Mouse (Mus musculus) midbrain, embryonic 10.5 days (tissue): ENCODE measurements around the gene Prkca. TPM values are rescaled to one million over a fixed set of nuclear protein-coding genes. Genes with fewer than 3 reads are reported as not detected.

Experiments used
- DNase-seq: peaks from one replicate; pipeline ENCODE4 v3.0.0-alpha.2; 2017; ENCODE audit warnings: low spot score
- H3K27ac ChIP-seq: fragments of 300-500 bp; sonication (generic); replicated peaks from 2 replicates; pipeline ENCODE4 v1.5.1; 2016; ENCODE audit warnings: mild to moderate bottlenecking
- H3K27me3 ChIP-seq: fragments of 300-500 bp; sonication (generic); 2 replicates; pipeline ENCODE4 v1.6.1; 2016; ENCODE audit warnings: low read depth, mild to moderate bottlenecking; ENCODE audit not compliant: poor library complexity, severe bottlenecking
- H3K36me3 ChIP-seq: fragments of 300-500 bp; sonication (generic); 2 replicates; pipeline ENCODE4 v1.6.1; 2016; ENCODE audit warnings: mild to moderate bottlenecking, moderate library complexity
- H3K4me1 ChIP-seq: fragments of 300-500 bp; sonication (generic); 2 replicates; pipeline ENCODE4 v1.6.1; 2016
- H3K4me3 ChIP-seq: fragments of 300-500 bp; sonication (generic); 2 replicates; pipeline ENCODE4 v1.5.1; 2016; ENCODE audit warnings: mild to moderate bottlenecking, moderate library complexity
- H3K9me3 ChIP-seq: fragments of 300-500 bp; sonication (generic); replicated peaks from 2 replicates; pipeline ENCODE4 v1.6.1; 2016; ENCODE audit warnings: mild to moderate bottlenecking
- WGBS: fragments of 180-500 bp; shearing (Covaris S2); methylation state at CpG from one replicate; pipeline ENCODE4 v1.1.7; 2016; 5-methylcytosine and 5-hydroxymethylcytosine counted together
- polyA plus RNA-seq: library from polyadenylated mRNA; unstranded; fragments of >200 nt; fragmentation: Nextera tagmentation; extraction: Ambion mirVana; gene quantifications from 2 replicates; pipeline ENCODE4 v1.2.1, GENCODE M21; 2016

The Prkca gene
- polyA plus RNA-seq, 1 experiment from 2014 or later, result 2.5 TPM

- Histone ChIP-seq H3K27me3 (no peaks in the 10 kb centered on the region), H3K4me1 (no peaks in the 10 kb centered on the region), H3K36me3 (no peaks in the 10 kb centered on the region), H3K9me3 (no peaks in the 10 kb centered on the region), H3K4me3 (no peak overlapping the region), H3K27ac (no peak overlapping the region)
- DNase-seq, result no peak
Observed at GRCm38 (mm10) chr11:108082673-108083072, 261.1 kb downstream of the Prkca start.

- no peak overlapping the region for H3K27ac ChIP-seq
- H3K27me3 ChIP-seq, result no peaks in the 10 kb centered on the region
- no peaks in the 10 kb centered on the region for H3K4me1 ChIP-seq
- H3K9me3 ChIP-seq, result no peaks in the 10 kb centered on the region
- no peak overlapping the region for H3K4me3 ChIP-seq
- no peak for DNase-seq
- no peaks in the 10 kb centered on the region for H3K36me3 ChIP-seq
- 82% methylated on average over 5 of the region's 5 CpGs for WGBS
Observed at GRCm38 (mm10) chr11:108079946-108080650, 263.6 kb downstream of the Prkca start.

- Histone ChIP-seq H3K27ac (no peak overlapping the region), H3K4me3 (no peak overlapping the region), H3K9me3 (no peaks in the 10 kb centered on the region), H3K27me3 (no peaks in the 10 kb centered on the region), H3K36me3 (no peaks in the 10 kb centered on the region), H3K4me1 (no peaks in the 10 kb centered on the region)
- no peak for DNase-seq
- 93% methylated on average over 5 of the region's 5 CpGs for WGBS
Observed at GRCm38 (mm10) chr11:108079454-108079853, 264.3 kb downstream of the Prkca start.

GRCm38 (mm10) chr11:108077514-108077913 is 266.2 kb downstream of the Prkca start:
- no peak overlapping the region for H3K27ac ChIP-seq
- H3K27me3 ChIP-seq, result no peaks in the 10 kb centered on the region
- WGBS, result 87% methylated on average over 3 of the region's 3 CpGs
- no peak for DNase-seq
- H3K4me3 ChIP-seq, result no peak overlapping the region
- H3K36me3 ChIP-seq, result no peaks in the 10 kb centered on the region
- H3K9me3 ChIP-seq, result no peaks in the 10 kb centered on the region
- no peaks in the 10 kb centered on the region for H3K4me1 ChIP-seq

GRCm38 (mm10) chr11:108072606-108073243 is 271.0 kb downstream of the Prkca start:
- no peaks in the 10 kb centered on the region for H3K4me1 ChIP-seq
- H3K9me3 ChIP-seq, result no peaks in the 10 kb centered on the region
- H3K4me3 ChIP-seq, result no peak overlapping the region
- H3K27me3 ChIP-seq, result no peaks in the 10 kb centered on the region
- no peak for DNase-seq
- H3K27ac ChIP-seq, result no peak overlapping the region
- WGBS, result 87% methylated on average over 6 of the region's 6 CpGs
- no peaks in the 10 kb centered on the region for H3K36me3 ChIP-seq

GRCm38 (mm10) chr11:108071230-108071629 is 272.5 kb downstream of the Prkca start:
- Histone ChIP-seq H3K27me3 (no peaks in the 10 kb centered on the region), H3K27ac (no peak overlapping the region), H3K4me3 (no peak overlapping the region), H3K36me3 (no peaks in the 10 kb centered on the region), H3K9me3 (no peaks in the 10 kb centered on the region), H3K4me1 (no peaks in the 10 kb centered on the region)
- DNase-seq, result no peak
- 85% methylated on average over 6 of the region's 6 CpGs for WGBS

GRCm38 (mm10) chr11:108070038-108070437 is 273.7 kb downstream of the Prkca start:
- H3K27ac ChIP-seq, result no peak overlapping the region

GRCm38 (mm10) chr11:108068430-108068829 is 275.3 kb downstream of the Prkca start:
- 88% methylated on average over 5 of the region's 5 CpGs for WGBS
- H3K36me3 ChIP-seq, result no peaks in the 10 kb centered on the region
- H3K4me3 ChIP-seq, result no peak overlapping the region
- no peak for DNase-seq
- H3K9me3 ChIP-seq, result no peaks in the 10 kb centered on the region
- H3K27ac ChIP-seq, result no peak overlapping the region
- no peaks in the 10 kb centered on the region for H3K27me3 ChIP-seq
- H3K4me1 ChIP-seq, result no peaks in the 10 kb centered on the region

More at GRCm38 (mm10) chr11:108070038-108070437, 273.7 kb downstream of the Prkca start:
- Histone ChIP-seq H3K9me3 (no peaks in the 10 kb centered on the region), H3K4me1 (no peaks in the 10 kb centered on the region), H3K4me3 (no peak overlapping the region), H3K27me3 (no peaks in the 10 kb centered on the region), H3K36me3 (no peaks in the 10 kb centered on the region)
- 69% methylated on average over 6 of the region's 6 CpGs for WGBS
- no peak for DNase-seq

- no peak overlapping the region for H3K27ac ChIP-seq
- no peaks in the 10 kb centered on the region for H3K4me1 ChIP-seq
- H3K9me3 ChIP-seq, result no peaks in the 10 kb centered on the region
- no peaks in the 10 kb centered on the region for H3K27me3 ChIP-seq
- no peaks in the 10 kb centered on the region for H3K36me3 ChIP-seq
- H3K4me3 ChIP-seq, result no peak overlapping the region
- 91% methylated on average over 7 of the region's 7 CpGs for WGBS
- DNase-seq, result no peak
Observed at GRCm38 (mm10) chr11:108067161-108067560, 276.6 kb downstream of the Prkca start.

- Histone ChIP-seq H3K4me3 (no peak overlapping the region), H3K36me3 (no peaks in the 10 kb centered on the region), H3K4me1 (no peaks in the 10 kb centered on the region), H3K27me3 (no peaks in the 10 kb centered on the region), H3K27ac (no peak overlapping the region), H3K9me3 (no peaks in the 10 kb centered on the region)
- WGBS, result 73% methylated on average over 3 of the region's 3 CpGs
- DNase-seq, result no peak
Observed at GRCm38 (mm10) chr11:108064401-108064800, 279.3 kb downstream of the Prkca start.

GRCm38 (mm10) chr11:108063096-108063495 is 280.6 kb downstream of the Prkca start:
- H3K36me3 ChIP-seq, result no peaks in the 10 kb centered on the region
- no peak for DNase-seq
- WGBS, result 67% methylated on average over 8 of the region's 8 CpGs
- H3K27me3 ChIP-seq, result no peaks in the 10 kb centered on the region
- no peaks in the 10 kb centered on the region for H3K4me1 ChIP-seq
- no peak overlapping the region for H3K4me3 ChIP-seq
- no peak overlapping the region for H3K27ac ChIP-seq
- no peaks in the 10 kb centered on the region for H3K9me3 ChIP-seq

- DNase-seq, result no peak
- WGBS, result 86% methylated on average over 17 of the region's 17 CpGs
- Histone ChIP-seq H3K27ac (no peak overlapping the region), H3K4me1 (no peaks in the 10 kb centered on the region), H3K9me3 (no peaks in the 10 kb centered on the region), H3K36me3 (no peaks in the 10 kb centered on the region), H3K4me3 (no peak overlapping the region), H3K27me3 (no peaks in the 10 kb centered on the region)
Observed at GRCm38 (mm10) chr11:108061571-108062479, 281.9 kb downstream of the Prkca start.

- WGBS, result 93% methylated on average over 6 of the region's 6 CpGs
- DNase-seq, result no peak
Observed at GRCm38 (mm10) chr11:108057138-108057537, 286.6 kb downstream of the Prkca start.

More at GRCm38 (mm10) chr11:108057138-108057537, 286.6 kb downstream of the Prkca start:
- Histone ChIP-seq H3K27me3 (no peaks in the 10 kb centered on the region), H3K4me3 (no peak overlapping the region), H3K4me1 (no peaks in the 10 kb centered on the region), H3K27ac (no peak overlapping the region), H3K36me3 (no peaks in the 10 kb centered on the region), H3K9me3 (no peaks in the 10 kb centered on the region)
